Mouse (Mus musculus): Measurements from ENCODE around the gene Hsd17b3. TPM values are rescaled to one million over a fixed set of nuclear protein-coding genes. Genes with fewer than 3 reads are reported as not detected.

Hsd17b3 gene
- polyA plus RNA-seq, 1 experiment from 2014 or later: not detected

DNA sequence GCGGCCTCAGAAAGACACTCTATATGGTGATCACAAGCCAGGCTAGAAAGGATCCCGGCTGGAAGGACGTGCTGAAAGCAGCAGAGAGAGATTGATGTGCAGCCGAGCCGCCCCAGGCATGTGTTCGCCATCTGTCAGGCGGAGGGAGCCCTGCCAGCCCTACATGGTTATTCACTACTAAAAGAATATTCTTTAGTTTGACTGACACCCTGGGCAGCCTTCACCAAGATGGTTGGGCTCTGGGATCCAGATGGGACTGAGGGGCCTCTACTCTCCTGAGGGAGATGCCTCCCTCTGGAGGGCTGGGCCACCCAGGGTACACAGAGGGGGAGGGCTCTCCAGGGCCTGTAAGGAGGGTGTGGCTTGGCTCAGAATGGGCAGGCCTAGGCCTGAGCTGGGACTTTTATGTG lies 68.1 kb downstream of the Hsd17b3 start:
- 28% methylated on average over 7 of the region's 7 CpGs for WGBS
- Histone ChIP-seq H3K9me3 (replicated peaks) (no peaks in the 10 kb centered on the region), H3K9ac (no peak overlapping the region), H3K36me3 (no peaks in the 10 kb centered on the region), H3K27ac (ENCODE audit: poor library complexity, severe bottlenecking) (no peak overlapping the region; the same call in 1 of the 2 replicates), H3K4me3 (no peak overlapping the region), H3K4me2 (peak overlapping the region; percentile 38), H3K27me3 (replicated peaks) (no peaks in the 10 kb centered on the region), H3K4me1 (replicated peaks) (peaks cover 10% of the 10 kb centered on the region)
- ATAC-seq (ENCODE audit: insufficient number of reproducible peaks, low FRiP score): peak; percentile 82

DNA sequence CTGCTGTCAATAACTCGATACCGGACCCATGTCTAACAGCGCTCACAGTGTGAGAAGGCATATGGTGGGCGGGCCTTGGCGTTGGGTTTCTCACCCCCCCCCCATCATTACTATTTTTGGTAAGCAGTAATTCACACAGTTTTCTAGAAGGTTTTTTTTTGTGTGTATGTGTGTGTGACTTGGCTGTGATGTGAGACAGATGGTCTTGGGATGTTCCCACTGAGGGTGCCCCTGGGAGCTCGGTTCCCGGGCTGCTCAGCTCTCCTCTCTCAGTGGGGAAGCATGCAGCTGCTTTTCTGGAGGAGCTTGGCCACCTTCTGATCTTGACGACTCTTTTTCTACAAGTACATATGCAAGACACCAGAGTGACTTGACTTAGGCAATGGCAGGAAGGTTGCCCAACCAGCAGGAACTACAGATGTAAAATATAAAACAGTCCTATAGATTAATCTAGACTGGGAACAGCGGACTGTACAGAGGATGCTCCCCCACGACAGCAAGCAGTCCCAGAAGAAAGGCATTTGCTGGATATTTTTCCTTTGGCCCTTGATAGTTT lies 70.4 kb downstream of the Hsd17b3 start:
- 71% methylated on average over 10 of the region's 10 CpGs for WGBS
- Histone ChIP-seq H3K27me3 (replicated peaks) (no peaks in the 10 kb centered on the region), H3K9ac (no peak overlapping the region), H3K27ac (ENCODE audit: poor library complexity, severe bottlenecking) (no peak overlapping the region), H3K4me2 (no peak overlapping the region), H3K4me3 (no peak overlapping the region), H3K36me3 (no peaks in the 10 kb centered on the region), H3K9me3 (replicated peaks) (no peaks in the 10 kb centered on the region), H3K4me1 (replicated peaks) (peaks cover 10% of the 10 kb centered on the region)
- no peak for ATAC-seq (ENCODE audit: insufficient number of reproducible peaks, low FRiP score)

- WGBS: 62% methylated on average over 4 of the region's 4 CpGs
- no peak for ATAC-seq (ENCODE audit: insufficient number of reproducible peaks, low FRiP score)
- H3K27me3 ChIP-seq (replicated peaks): no peaks in the 10 kb centered on the region
- no peak overlapping the region for H3K4me3 ChIP-seq
- no peak overlapping the region for H3K27ac ChIP-seq (ENCODE audit: poor library complexity, severe bottlenecking)
- H3K4me1 ChIP-seq (replicated peaks): peaks cover 9% of the 10 kb centered on the region
- no peak overlapping the region for H3K4me2 ChIP-seq
- H3K9me3 ChIP-seq (replicated peaks): no peaks in the 10 kb centered on the region
- no peaks in the 10 kb centered on the region for H3K36me3 ChIP-seq
- no peak overlapping the region for H3K9ac ChIP-seq
Observed at GRCm38 (mm10) chr13:64016048-64016447, 73.0 kb downstream of the Hsd17b3 start.

DNA sequence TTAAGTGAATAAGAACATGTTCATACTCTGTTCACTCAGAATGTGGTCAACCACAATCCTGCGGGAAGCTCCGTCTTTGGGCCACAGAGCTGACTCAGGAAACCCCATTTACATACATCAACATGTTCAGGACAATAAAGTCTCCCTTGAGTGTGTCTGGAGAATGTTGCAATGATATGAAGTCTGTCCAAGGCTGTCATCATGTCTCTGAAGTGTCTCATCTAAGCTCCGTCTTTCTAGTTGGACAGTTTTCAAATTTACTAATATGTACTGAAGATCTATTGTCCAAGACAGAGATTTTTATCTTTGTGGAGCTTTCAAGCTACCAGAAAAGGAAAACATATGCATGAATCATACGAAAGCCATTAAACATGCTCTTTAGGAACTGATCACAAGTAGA lies 77.9 kb downstream of the Hsd17b3 start:
- Histone ChIP-seq H3K4me1 (replicated peaks) (no peaks in the 10 kb centered on the region), H3K9ac (no peak overlapping the region), H3K4me2 (no peak overlapping the region), H3K9me3 (replicated peaks) (no peaks in the 10 kb centered on the region), H3K4me3 (no peak overlapping the region), H3K27me3 (replicated peaks) (no peaks in the 10 kb centered on the region), H3K36me3 (no peaks in the 10 kb centered on the region), H3K27ac (ENCODE audit: poor library complexity, severe bottlenecking) (no peak overlapping the region)
- WGBS: 63% methylated on average over 4 of the region's 4 CpGs
- no peak for ATAC-seq (ENCODE audit: insufficient number of reproducible peaks, low FRiP score)

Other genes starting within 250 kb of the Hsd17b3 start
- 8.6 and 9.5 TPM in 2 replicates for gene Slc35d2, start 40.1 kb upstream of the Hsd17b3 start, polyA plus RNA-seq (2016; fragmentation: Nextera tagmentation; extraction: Ambion mirVana)
- 28.8 and 29.7 TPM in 2 replicates for gene Zfp367, start 64.0 kb upstream of the Hsd17b3 start, polyA plus RNA-seq (2016; fragmentation: Nextera tagmentation; extraction: Ambion mirVana)
- 69.8 and 75.7 TPM in 2 replicates for gene Habp4, start 72.6 kb upstream of the Hsd17b3 start, polyA plus RNA-seq (2016; fragmentation: Nextera tagmentation; extraction: Ambion mirVana)
- 21.7 and 22.1 TPM in 2 replicates for gene Cdc14b, start 186.1 kb upstream of the Hsd17b3 start, polyA plus RNA-seq (2016; fragmentation: Nextera tagmentation; extraction: Ambion mirVana)
- gene Aaed1, start 223.5 kb upstream of the Hsd17b3 start, polyA plus RNA-seq (2016; fragmentation: Nextera tagmentation; extraction: Ambion mirVana): 89.0 and 93.6 TPM in 2 replicates

All from heart, embryonic 12.5 days (tissue).